Mouse (Mus musculus) embryo, embryonic 9.5 days (tissue): Measurements from ENCODE around the gene Rps19.
"Not testable (repeated sequence)": the region's sequence is repeated elsewhere in the genome, so short reads cannot be mapped to it uniquely, and the experiment has no call there.

Experiments
- DNase-seq: peaks from one replicate; pipeline ENCODE4 v3.0.0-alpha.2; 2017; ENCODE audit errors: extremely low spot score

The Rps19 gene

DNA sequence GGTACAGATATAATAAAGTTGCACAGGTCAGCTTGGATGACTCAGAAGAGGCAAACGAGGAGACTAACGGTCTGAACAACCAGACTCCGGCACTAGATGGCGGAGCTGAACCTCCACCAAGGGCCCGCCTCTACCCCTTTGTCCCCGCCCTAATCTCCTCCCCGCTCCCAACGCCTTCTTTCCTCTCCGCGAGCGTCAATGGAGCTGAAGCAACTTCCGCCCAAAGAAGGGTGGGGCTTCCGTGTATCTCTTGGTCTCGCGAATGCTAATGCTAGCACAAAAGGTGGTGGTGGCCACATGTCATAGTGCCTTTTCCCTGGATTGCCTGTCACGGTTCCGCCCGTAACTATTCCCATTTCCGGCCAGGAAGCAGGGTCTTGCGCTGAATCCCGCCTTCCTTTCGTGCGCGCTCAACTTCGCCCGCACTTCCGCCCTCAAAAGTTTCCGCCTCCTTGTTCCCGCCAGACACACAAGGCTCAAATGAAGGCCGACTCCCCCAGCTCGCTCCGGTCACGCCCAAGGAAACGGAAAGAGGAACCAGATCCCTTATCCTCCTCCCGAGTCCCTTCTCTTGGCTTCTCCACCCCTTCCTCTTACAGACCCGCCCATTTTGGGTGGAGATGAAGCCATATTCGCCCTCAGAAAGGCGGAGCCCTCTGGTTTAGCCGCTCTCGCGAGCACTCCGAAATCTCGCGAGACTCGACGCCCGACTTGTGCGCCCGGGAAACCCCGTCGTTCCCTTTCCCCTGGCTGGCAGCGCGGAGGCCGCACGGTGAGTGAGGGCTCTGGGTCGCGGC lies at the start of gene Rps19:
TSS of gene Rps19 (plus strand) at position 476 of the 797 bp plus-strand sequence.
- peak; percentile 98 for DNase-seq

DNA sequence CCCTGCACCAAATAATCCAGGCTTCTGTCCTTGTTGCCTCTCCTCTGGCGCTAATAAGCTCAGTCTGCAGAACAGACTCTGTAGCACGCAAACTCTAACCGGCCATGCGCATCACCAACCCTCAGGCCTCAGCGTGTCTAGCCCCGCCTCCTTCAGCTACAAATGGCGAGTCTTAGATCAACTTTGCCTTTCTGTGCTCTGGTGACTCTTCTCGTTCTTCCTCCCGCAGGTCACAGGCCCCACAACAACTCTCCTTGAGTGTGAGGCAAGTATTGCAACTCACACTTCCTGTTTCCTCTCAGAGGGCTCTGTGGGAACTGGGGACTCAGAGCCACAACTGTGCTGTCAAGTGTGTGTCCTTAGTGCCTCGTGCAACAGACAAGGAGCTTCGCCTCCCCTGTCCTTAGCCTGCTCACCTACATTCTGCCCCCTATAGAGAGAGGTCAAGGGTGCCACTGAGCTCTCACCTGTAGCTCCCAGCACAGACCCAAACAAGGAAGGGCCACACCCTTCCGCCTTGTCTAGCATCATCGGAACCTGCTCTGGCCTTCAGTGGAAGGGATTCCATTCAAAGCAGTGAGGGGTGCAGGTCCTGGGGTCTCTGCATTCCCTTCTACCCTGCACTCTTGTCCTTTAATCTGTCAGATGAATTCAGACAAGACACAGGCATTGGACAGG lies 45.3 kb upstream of the Rps19 start:
- DNase-seq, result not testable (repeated sequence)

DNA sequence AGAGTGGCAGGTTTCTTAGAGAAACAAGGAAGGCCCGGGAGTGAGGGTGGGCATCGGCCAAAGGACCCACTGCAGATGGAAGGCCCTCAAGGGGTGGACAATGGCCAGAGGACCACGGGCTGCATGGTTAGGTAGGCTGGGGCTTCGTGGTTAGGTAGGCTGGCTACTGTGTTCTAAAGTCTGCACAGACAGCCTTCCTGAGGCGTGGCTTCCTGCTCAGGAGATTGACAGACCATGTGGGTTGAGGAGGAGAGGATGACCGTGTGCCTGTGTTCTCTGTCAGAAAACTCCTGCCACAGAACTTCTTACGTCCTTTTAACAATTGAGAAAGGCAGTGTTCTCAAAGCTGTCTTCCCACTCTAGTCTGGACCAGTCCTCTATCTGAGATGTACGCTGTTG lies 44.8 kb upstream of the Rps19 start:
- no peak for DNase-seq

DNA sequence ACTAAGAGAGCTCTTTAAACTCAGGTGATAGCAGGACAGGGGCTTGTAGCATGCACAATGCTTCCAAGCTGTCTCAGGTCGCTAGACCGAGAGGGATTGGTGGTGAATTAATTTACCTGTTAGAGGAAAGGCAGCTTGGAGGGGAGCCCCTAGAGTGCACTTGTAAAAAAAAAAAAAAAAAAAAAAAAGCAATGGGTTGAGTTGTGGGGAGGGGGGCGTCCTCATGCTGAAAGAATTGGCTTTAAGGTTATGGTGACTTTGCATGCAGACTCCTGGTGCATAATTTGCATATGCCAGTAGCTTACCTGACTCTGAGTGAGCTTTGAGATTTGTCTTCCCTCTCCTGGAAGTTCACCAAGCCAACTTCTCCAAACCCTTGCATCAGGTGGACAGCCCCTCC lies 43.8 kb upstream of the Rps19 start:
- DNase-seq, result no peak

DNA sequence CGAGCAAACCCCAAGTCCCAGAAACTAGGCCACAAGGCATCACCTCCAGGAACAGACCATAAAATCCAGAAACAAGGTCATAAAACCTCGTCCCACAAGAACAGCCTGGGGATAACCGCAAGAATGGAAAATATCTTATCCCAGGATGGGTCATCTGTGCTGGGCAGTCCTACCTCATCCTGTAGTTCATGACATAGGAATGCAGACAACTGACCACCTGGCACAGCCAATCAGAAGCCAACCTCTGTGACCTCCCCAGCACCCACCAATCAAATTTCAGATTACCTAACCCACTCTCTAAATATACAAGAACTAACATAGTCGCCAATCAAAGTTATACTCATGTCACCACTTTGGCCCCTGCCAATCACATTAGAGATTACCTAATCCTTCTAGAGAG lies 43.2 kb upstream of the Rps19 start:
- DNase-seq, result no peak

DNA sequence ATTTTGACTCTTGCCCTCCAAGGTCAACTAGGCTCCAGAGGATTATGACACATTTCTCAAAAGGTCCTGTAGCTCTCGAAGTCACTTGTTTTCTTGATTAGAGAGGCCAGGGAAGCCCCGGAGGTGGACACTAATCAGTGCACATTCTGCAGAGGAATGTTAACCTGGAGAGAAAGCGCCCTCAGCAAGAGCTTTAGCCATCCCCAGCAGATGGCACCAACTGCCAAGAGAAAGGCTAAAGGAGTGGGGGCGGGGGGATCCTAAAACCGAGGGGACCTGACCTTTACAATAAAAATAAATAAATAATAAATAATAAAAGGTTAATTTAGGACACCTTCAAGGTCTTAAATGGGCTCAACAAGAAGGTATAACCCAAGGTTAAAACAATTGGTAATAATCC lies 40.0 kb upstream of the Rps19 start:
- no peak for DNase-seq

DNA sequence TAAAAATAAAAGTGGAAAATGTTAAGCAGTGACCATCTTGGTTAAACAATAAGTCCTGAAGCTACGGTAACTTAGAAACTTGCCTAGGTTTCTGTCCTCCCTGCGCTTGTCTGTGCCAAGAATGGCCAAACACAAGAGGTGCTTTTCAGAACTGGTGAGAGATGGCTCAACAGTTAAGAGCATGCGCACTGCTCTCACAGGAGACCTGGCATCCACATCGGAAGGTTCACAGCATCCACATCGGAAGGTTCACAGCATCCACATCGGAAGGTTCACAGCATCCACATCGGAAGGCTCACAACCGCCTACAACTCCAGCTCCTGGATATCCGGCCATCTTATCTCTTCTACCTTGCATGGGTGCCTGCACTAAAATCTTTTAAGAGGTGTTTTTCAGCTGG lies 39.0 kb upstream of the Rps19 start:
- no peak for DNase-seq

DNA sequence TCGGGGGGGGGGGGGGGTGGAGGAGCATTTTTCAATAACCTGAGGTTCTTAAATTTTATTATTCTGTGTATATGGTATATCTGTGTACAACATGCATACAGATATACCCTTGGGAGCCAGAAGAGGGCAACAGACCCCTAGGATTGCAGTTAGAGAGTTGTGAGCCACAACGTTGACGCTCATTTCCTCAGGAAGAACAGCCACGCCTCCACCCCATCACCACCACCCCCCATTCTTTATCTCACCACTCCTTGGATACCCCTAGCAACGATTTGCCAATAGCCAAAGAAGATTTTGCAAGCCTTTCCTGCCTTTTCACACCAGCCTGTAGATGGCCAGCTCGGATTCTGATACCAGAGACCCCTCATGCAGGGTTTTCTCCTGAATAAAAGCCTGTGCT lies 38.5 kb upstream of the Rps19 start:
- DNase-seq, result peak; percentile 67

DNA sequence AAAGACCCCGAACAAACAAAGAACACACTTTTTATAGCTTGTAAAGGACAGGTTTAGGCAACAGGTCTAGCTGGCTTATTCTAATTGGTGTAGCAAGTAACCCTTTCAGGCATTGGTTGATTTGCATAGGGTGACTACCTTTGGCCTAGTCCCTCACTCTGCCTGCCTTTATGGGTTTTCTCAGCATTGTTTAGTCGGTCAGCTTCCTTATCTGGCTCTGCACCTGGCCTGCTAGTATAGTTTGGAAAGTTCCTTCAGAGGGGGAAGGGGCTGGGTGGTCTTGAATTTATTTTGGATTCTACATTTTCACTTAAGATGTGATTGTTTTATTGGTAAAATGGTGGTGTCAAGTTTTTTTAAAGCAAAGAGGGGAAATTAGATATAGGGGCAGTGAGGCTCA lies 37.6 kb upstream of the Rps19 start:
- DNase-seq, result not testable (repeated sequence)

DNA sequence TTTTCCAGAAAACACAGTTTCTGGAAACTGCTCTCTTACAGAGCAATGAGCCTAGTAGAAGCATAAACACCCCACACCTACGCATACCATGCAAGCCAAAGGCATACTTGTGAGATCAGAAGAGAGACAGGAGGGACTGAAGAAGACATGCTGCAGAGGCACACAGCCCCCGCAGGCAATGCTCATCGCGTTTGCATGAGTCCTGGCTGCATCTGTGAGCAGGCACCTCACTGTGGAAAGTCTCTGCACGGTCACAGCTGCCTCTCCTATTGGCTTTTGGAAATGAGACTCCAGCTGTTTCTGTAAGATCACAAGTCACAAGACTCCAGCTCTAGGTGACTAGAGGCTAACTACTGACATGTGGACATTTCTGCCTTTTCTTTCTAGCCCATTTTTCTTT lies 34.0 kb upstream of the Rps19 start:
- no peak for DNase-seq

DNA sequence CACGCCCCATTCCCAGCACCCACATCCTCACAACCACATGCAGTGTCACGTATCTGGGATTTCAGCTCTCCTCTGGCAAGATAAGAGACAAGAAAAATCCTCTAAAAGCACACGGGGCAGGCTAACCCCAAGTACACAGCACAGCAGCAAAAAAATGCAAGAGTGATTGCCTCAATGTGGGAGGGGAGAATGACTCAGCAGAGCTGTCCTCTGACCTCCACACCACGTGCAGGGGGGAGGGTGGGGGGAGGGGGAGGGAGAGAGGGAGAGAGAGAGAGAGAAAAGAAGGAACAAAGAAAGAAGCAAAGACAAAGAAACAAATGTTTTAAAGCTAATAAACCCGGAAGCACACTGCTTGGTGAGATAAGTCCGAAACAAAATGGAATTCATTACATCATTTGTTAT lies 33.3 kb upstream of the Rps19 start:
- DNase-seq, result peak; percentile 61

DNA sequence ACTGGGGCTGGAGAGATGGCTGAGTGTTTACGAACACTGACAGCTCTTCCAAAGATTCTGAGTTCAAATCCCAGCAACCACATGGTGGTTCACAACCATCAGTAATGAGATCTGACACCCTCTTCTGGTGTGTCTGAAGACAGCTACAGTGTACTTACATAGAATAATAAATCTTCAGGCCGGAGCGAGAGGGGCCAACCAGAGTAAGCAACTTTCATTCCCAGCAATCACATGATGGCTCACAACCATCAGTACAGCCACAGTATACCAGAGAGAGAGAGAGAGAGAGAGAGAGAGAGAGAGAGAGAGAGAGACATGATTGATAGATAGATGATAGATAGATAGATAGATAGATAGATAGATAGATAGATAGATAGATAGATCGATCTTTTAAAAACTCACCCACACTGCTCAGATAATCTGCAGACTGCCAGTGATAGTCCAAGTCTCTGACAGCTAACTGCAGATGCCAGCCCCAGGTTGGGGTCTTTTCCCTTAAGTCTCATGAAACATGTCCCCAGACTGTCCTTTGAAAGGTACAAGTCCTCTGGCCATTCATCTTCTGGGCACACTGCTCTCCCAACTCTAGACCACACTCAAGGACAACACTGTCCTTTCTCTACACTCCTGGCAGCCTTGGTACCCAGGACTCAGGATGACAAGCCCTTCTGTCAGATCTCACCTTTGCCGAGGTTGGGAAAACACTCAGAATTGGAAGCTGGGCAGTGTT lies 32.4 kb upstream of the Rps19 start:
- no peak for DNase-seq

DNA sequence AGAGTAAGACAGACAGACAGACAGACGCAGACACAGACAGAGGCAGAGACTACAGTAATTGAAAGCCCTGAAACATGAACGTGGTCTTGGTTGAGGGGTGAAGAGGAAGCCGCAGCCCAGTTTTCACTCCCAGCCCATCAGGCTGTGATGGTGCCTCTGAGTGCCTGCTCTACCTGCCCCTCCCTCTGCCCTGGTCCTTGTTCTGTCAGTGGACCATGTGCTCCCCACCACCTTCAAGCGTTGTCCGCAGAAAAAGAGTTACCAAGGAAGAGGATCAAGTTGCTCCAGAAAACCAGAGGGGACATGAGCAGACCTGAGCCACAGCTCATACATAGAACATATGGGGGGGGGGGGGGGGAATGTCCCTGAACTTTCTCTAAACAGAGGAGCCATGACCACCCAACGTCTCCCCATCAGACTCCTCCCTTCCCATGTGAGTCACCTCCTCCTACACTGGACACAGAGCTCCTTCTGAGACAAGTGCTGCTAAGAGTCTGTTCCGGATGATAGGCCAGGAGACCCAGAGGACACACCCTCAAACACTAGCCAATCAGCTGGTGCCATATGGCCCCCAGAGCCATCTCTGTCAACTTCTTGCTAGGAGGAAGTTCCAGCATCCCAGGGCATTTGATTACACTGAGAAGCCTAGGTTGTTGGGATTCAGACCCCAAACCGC lies 31.5 kb upstream of the Rps19 start:
- no peak for DNase-seq

DNA sequence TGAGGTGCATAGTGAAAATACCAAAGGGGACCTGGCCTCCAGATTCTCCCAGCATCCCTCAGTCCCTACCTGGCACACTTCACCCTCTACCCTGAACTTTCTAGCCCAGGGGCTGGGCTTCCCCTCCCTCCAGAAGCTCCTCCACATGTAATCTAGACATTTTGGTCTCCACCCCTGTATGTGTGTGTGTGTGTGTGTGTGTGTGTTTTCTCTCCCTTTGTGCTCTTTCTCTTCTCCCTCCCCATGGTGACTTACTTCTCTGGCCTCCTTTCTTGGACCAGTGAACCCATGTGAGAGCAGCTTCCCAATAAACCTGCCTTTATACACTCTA lies 31.0 kb upstream of the Rps19 start:
- DNase-seq, result no peak

DNA sequence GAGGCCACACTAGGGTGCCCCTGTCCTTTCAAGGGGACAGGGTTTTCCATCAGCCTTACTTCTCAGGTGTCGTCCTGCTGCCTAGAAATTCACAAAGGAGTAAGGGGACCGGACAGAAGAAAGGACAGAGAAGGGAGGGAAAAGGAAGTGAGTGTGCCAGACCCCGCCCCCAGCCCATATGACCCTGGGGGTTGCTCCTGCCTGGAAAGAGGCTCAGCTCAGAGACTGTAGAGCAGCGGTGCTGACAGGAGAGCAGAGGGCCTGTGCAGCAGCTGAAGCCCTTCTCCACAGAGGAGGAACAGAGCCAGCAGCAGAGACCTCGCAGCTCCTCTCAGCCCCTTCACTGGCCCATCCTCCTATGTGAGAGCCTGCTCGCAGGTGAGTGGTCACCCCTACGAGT lies 30.5 kb upstream of the Rps19 start:
- no peak for DNase-seq

DNA sequence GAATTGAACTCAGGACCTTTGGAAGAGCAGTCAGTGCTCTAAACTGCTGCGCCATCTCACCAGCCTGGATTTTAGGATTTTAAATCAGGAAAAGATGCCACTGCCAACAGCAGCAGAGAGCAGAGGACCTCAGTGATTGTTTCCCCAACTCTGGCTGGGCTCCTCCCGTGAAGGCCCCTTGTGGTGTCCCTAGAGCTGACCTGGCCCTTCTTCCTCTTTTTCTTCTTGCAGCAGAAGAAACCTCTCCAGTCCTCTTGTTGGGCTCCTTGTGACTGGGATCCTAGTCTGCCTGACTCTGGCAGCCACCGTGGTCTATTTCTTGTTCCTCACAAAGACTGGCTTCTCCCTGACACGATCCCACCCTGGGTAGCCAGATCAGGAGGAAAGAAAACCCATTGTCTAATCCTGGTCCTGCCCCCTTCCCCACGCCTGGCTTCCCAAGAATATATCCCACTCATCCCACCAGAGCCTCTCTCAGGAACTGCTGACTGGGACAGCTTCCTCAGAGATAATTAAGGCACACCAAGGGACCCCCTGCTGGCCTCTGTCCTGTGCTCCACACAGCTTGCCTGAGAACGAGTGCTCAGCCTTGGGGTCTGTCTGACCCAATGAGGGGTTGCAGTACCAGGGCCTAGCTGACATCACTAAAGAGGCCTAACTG lies 27.6 kb upstream of the Rps19 start:
- no peak for DNase-seq

DNA sequence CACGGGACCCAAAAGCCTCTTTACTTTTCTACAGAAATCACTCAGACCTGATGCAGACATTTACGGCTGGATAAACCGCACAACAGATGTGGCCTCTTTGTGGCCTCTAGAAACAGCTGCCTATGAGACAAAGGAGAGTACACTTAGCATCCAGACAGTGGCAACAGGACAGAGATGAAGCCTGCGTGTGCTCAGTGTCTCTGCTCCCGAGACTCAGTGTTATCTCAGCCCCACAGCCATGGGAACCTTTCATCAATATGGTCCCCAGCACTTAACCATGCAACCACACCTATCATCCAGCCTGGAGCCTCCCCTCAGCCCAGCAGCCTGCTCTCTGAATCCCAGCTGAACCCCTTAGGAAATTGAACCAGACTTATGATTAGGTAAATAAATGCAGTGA lies 24.9 kb upstream of the Rps19 start:
- no peak for DNase-seq

DNA sequence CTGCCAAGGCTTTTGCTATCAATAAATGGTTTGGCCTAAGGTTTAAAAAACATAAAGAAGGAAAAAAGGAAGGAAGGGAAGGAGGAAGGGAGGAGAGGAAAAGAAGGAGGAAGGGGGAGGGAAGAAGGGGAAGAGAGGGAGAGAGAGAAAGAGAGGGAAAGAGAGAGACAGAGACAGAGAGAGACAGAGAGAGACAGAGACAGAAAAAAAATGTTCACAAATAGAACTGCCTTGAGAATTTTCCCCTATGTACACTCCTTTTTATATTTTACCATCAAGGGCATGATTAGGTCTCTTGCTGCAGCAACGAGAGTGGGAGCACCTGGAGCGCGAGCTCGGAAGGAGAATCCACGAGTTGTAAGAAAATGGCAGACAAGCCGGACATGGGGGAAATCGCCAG lies 22.3 kb upstream of the Rps19 start, which contains the start of gene Gm9844:
TSS of gene Gm9844 (plus strand) at position 301 of the 400 bp plus-strand sequence.
- no peak for DNase-seq

DNA sequence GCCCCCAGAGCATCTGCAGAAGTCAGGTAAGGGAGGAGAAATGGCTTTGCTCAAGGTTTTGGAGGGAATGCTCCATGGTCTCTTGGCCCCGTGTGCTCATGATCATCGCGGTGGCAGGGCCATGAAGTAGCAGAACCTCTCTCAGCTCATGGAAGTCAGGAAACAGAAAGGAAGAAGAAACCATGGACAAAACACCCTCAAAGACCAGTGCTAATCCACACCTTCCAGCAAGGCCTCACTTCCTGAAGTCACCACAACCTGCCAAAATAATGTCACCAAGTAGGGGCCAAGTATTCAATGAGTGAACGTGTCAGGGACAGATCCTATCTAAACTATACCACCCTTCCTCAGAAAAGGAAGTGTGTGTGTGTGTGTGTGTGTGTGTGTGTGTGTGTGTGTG lies 21.3 kb upstream of the Rps19 start:
- DNase-seq, result no peak

DNA sequence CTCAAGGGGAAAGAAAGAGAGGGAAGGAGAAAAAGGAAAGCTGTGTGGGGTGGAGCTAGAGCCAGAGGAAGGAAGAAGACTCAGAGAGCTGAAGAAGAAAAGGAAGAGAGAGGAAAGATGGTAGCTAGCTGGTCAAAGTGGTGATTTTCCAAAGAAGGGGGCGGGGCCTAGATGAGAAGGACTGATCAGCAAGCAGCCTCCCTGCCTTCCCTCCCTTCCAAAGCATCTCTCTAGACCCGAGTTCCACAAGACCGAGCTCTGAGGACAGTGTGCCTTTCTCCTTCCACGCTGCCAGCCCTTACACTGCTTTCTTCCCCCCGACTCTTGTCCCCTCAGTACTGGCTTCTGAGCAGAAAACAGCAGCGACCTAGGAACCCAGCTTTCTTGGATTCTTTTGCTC lies 20.0 kb upstream of the Rps19 start:
- DNase-seq, result no peak

DNA sequence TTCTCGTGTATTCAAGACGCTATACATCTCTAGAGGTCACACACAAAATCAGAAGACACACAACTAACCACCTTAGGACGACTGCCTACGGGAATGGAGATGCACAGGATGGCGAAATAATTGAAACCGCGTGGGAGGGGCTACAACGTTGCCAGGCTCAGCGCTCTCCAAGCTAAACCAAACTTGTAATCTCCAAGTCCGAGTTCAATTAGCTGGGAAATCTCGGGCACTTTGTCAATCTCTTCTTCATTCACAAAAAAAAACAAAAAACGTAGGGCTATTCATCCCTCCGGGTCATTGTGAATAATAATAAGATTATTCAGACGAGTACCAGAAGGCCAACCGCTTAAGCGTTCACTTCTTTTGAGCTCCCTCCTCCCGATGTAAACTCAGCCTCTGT lies 15.1 kb upstream of the Rps19 start:
- DNase-seq, result no peak
